Mouse (Mus musculus) layer of hippocampus, postnatal 14 days (tissue): ENCODE measurements around the gene Eps8. TPM values are rescaled to one million over a fixed set of nuclear protein-coding genes. Genes with fewer than 3 reads are reported as not detected.

ENCODE experiments used
- DNase-seq, 2 experiments: peaks; one replicate each; pipeline ENCODE4 v3.0.0; 2021 to 2022; ENCODE audit warnings: low spot score in 2 of 2, mixed read lengths in 1 of 2
- long read RNA-seq, 2 experiments: library from polyadenylated mRNA; stranded (forward); transcript quantifications; one replicate each; pipeline ENCODE4 v2.0.0; 2021
- total RNA-seq, 2 experiments: library from RNA; stranded (reverse); gene quantifications; 2 replicates each; pipeline ENCODE4 v1.2.3; 2021

The Eps8 gene
- total RNA-seq = 10 to 100 TPM; 52.1 to 59.3 TPM
- long read RNA-seq, experiment 1, full-length matches to known transcripts = 38 of 53 reads
- long read RNA-seq, experiment 1, partial matches to known transcripts = 4 of 53 reads
- long read RNA-seq, experiment 1, other reads (novel, unspliced or antisense) = 11 of 53 reads
- long read RNA-seq, experiment 2, full-length matches to known transcripts = 37 of 57 reads
- long read RNA-seq, experiment 2, partial matches to known transcripts = 2 of 57 reads
- long read RNA-seq, experiment 2, other reads (novel, unspliced or antisense) = 18 of 57 reads

GRCm38 (mm10) chr6:137654776-137655175, at the start of gene Eps8:
Gene Eps8, minus strand, starts transcription at chr6:137654876.
- DNase-seq = no peak

- no peak for DNase-seq
Measured at GRCm38 (mm10) chr6:137703431-137703830, 48.8 kb upstream of the Eps8 start.

- DNase-seq = no peak
Measured at GRCm38 (mm10) chr6:137702918-137703317, 48.2 kb upstream of the Eps8 start.

GRCm38 (mm10) chr6:137702186-137702585, 47.5 kb upstream of the Eps8 start:
- no peak for DNase-seq

GRCm38 (mm10) chr6:137699434-137699833, 44.8 kb upstream of the Eps8 start:
- no peak for DNase-seq

- DNase-seq = no peak
Measured at GRCm38 (mm10) chr6:137696445-137697204, 41.9 kb upstream of the Eps8 start.

GRCm38 (mm10) chr6:137695046-137695445, 40.4 kb upstream of the Eps8 start:
- DNase-seq = no peak

- no peak for DNase-seq
Measured at GRCm38 (mm10) chr6:137694310-137694709, 39.6 kb upstream of the Eps8 start.

- no peak for DNase-seq
Measured at GRCm38 (mm10) chr6:137690550-137691119, 36.0 kb upstream of the Eps8 start.

GRCm38 (mm10) chr6:137688506-137689105, 33.9 kb upstream of the Eps8 start:
- DNase-seq = no peak

GRCm38 (mm10) chr6:137688079-137688478, 33.4 kb upstream of the Eps8 start:
- no peak for DNase-seq

GRCm38 (mm10) chr6:137687667-137688066, 33.0 kb upstream of the Eps8 start:
- DNase-seq = no peak

- DNase-seq = no peak
Measured at GRCm38 (mm10) chr6:137682629-137683028, 28.0 kb upstream of the Eps8 start.

- no peak for DNase-seq
Measured at GRCm38 (mm10) chr6:137681000-137681399, 26.3 kb upstream of the Eps8 start.

- DNase-seq = no peak
Measured at GRCm38 (mm10) chr6:137676581-137676980, 21.9 kb upstream of the Eps8 start.

GRCm38 (mm10) chr6:137675556-137675955, 20.9 kb upstream of the Eps8 start:
- no peak for DNase-seq

- no peak for DNase-seq
Measured at GRCm38 (mm10) chr6:137673301-137673700, 18.6 kb upstream of the Eps8 start.

- no peak for DNase-seq
Measured at GRCm38 (mm10) chr6:137671561-137671960, 16.9 kb upstream of the Eps8 start.

- DNase-seq = no peak
Measured at GRCm38 (mm10) chr6:137670820-137671219, 16.1 kb upstream of the Eps8 start.

GRCm38 (mm10) chr6:137669876-137670275, 15.2 kb upstream of the Eps8 start:
- DNase-seq = no peak

- DNase-seq = no peak
Measured at GRCm38 (mm10) chr6:137669433-137669832, 14.8 kb upstream of the Eps8 start.

GRCm38 (mm10) chr6:137668331-137668730, 13.7 kb upstream of the Eps8 start:
- no peak for DNase-seq
